Mouse (Mus musculus) CH12.LX (cell line): ENCODE data around the gene Iqcn.

ENCODE experiments used
- BHLHE40 ChIP-seq: IDR thresholded peaks from 2 replicates; pipeline ENCODE4 v1.6.1; 2011; ENCODE audit warnings: mild to moderate bottlenecking, low read depth, low read length, improper control_type of control experiment
- CTCF ChIP-seq, 2 experiments: IDR thresholded peaks in 1 of 2; conservative IDR thresholded peaks in 1 of 2; 2 replicates each; pipeline ENCODE4 v1.5.1; 2011 to 2012; ENCODE audit warnings: low read depth in 2 of 2, low read length in 2 of 2, improper control_type of control experiment in 1 of 2, inconsistent platforms in 1 of 2, mild to moderate bottlenecking in 1 of 2, moderate library complexity in 1 of 2
- E2F4 ChIP-seq: IDR thresholded peaks from 2 replicates; pipeline ENCODE4 v1.6.1; 2011; ENCODE audit warnings: low read depth, low read length, improper control_type of control experiment; ENCODE audit not compliant: insufficient replicate concordance
- ETS1 ChIP-seq: conservative IDR thresholded peaks from 2 replicates; pipeline ENCODE4 v1.6.1; 2012; ENCODE audit warnings: low read depth, mild to moderate bottlenecking, inconsistent platforms, low read length, improper control_type of control experiment, moderate library complexity
- KAT2A ChIP-seq: IDR thresholded peaks from 2 replicates; pipeline ENCODE4 v1.6.1; 2012; ENCODE audit warnings: low read length, improper control_type of control experiment, inconsistent platforms; ENCODE audit not compliant: insufficient replicate concordance
- POLR2A ChIP-seq: IDR thresholded peaks from 2 replicates; pipeline ENCODE4 v1.6.1; 2011; ENCODE audit warnings: low read depth, mild to moderate bottlenecking, improper control_type of control experiment, low read length
- POLR2AphosphoS2 ChIP-seq: IDR thresholded peaks from 2 replicates; pipeline ENCODE4 v1.6.1; 2011; ENCODE audit warnings: low read depth, low read length, improper control_type of control experiment

DNA sequence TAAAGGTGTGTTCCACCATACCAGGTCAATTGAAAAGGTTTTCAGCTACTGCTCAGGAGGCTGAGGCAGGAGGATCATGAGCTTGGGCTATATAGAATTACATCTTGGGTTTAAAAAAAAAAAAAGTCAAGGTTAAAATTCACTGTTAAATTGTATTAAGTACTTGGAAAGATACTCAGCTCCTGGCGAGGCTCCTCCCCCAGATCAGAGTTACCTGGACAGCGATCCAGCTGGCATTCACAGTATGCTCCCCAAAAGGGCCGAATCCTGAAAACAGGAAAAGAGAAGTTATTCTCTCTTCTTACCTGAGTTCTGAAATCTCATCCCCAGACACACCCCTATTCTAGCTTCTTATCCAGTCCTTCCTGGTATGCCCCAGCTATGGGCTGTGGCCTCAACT lies 46.0 kb upstream of the Iqcn start:
- TF ChIP-seq POLR2AphosphoS2: no peak
- no peak for TF ChIP-seq E2F4
- TF ChIP-seq CTCF (conservative IDR thresholded peaks at IDR 0.05 in 1 of 2, IDR thresholded peaks at IDR 0.05 in 1 of 2; ENCODE audit: low read depth in 2 of 2, low read length in 2 of 2): no peak
- no peak for TF ChIP-seq BHLHE40
- no peak for TF ChIP-seq KAT2A
- TF ChIP-seq ETS1: no peak
- no peak for TF ChIP-seq POLR2A
